Mouse (Mus musculus): ENCODE results near the gene Tie1.

DNA sequence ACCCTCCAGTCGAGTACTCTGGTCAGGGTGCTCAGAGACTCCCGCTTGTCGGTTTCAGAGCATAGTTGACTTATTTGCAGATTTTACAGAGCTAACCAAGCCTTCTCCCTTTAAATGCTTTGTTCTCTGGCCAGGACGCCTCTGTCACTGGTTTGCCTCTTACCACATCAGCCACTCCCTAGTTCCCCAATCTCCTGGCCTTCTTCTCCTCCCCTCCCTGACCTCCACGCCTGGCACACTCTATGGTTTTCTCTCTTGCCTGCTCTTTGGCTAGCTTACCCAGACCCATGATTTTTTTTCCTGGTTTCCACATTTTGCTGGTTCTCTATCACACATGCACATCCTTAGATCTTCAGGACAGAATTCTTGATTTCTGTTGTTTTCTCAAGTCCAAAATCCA lies 28.3 kb upstream of the Tie1 start:
- no peak for TF ChIP-seq GATA1 (IDR thresholded peaks at IDR 0.05; ENCODE audit: borderline replicate concordance, low read length)
- TF ChIP-seq FLI1 (IDR thresholded peaks at IDR 0.05; ENCODE audit: low read length) = no peak

All from megakaryocyte, embryonic 14.5 days (primary cell).